Mouse (Mus musculus) kidney, postnatal 25 days (tissue): ENCODE data around the gene Agap1.

Source experiments
- DNase-seq, 2 experiments: peaks; one replicate each; pipeline ENCODE4 v3.0.0; 2021; ENCODE audit warnings: mixed read lengths in 2 of 2

Agap1 gene

DNA sequence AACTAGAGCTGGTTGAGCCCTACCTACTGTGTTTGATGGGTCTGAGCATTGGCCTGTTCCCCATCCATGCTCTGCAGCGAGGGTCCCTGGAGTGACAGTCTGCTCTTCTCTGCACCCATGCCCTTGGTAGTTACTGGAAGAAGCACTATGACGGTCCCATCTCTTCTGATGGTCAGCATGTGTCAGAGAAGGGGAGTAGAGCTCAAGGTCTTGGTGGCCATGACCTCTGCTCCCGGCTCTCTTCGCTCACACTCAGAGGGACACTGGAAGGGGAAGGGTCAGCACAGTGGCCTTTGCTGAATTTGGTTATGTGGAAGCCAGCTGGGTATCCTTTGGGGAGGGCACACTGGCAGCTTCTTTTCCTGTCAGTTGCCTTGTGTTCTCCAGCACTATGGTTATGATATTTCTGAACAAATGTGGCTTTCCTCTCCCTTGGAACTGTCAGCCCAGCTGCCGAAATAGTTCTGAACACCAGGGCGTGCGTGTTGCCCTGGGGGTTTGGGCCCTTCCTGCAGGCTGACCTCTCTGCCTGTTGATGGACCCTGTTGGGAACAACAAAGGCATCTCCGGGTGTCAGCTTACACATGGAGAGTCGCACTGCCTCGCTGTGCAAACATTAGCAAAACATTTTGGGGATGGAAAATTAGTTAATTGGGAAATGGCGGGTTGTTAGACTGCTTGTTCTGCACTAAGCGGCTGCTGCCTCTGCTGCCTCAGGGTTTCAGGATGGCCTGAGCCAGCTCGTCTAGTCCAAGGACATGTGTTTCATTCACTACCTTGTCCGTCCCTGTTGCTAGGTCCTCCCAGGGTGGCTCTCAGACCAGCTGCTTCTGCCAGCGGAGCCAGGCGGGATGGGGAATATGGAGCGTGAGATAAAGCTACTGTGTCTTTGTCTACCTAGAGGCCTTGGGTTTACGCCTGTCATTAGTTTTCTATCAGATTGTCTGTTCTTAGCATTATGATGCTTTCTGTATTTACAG is 93.2 kb downstream of the Agap1 start:
- DNase-seq: no peak

DNA sequence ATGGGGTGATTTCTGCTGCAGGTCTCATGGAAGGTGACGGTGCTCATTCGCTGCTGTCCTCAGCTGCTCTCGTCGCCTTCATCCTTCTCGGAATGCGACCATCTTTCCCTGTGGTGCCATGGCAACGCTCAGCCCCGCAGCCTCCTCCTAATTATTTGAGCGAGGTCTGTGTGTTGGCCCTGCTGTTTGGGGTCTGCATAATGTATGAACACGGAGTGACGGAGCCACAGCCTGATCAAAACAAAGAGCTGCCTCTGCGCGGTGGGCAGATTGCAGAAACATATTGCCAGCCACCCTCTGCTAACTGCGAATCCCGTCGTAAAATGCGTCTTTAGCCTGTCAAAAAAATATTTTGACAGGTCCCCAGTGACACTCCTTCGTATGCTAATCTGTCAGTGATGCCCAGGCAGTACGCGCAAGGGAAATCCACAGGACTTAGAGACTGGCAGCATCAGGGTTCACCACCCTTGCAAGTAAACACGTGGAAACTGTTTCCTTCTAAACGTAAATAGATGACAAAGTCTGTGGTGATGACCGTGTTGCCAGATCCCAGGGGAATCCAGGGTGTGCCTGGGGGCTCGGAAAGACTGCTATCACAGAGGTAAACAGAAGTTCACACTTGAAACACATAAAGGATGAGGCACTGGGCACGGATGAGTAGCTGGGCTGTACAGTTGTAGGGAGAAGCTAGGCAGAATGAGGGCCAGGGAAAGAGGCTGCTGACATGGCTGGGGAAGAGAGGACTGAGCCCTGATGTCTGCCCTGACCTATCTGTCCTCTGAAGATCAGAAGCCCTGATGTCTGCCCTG is 95.7 kb downstream of the Agap1 start:
- no peak for DNase-seq

DNA sequence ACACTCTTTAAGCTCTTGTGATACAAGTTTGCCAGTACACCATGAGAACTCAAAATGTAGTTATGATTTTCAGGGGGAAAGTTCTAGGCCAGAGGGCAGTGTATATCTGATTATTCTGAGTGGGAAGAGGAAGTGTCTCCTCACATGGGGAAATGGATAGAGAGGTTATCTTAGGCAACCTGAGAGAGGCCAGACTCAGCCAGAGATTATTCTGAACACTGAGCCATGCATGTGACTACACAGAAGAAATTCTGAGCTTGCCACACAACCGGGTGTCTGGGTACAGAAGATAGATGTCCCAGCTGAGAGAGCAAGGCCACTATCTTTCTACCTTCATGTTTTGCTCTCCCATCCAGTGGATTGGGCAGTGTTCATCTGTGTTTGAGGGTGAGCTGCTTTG is 97.9 kb downstream of the Agap1 start:
- no peak for DNase-seq

DNA sequence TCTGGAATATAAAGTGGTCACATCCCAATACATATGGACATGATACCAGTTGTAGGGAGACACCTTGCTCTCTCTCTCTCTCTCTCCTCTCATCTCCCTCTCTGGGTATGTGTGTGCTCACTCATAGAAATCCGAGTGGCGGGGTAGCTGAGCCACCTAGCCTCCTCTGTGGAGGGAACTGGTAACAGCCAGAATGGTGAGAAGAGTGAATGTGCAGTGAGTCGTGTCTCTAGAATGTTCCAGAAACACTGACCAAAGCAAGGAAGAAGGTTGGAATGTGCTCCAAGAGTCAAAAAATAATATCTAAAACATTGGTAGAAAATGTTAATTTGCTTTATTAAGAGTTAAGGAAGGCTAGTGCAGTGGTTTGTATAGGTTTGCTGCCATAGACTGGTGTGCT is 99.2 kb downstream of the Agap1 start:
- DNase-seq: no peak

DNA sequence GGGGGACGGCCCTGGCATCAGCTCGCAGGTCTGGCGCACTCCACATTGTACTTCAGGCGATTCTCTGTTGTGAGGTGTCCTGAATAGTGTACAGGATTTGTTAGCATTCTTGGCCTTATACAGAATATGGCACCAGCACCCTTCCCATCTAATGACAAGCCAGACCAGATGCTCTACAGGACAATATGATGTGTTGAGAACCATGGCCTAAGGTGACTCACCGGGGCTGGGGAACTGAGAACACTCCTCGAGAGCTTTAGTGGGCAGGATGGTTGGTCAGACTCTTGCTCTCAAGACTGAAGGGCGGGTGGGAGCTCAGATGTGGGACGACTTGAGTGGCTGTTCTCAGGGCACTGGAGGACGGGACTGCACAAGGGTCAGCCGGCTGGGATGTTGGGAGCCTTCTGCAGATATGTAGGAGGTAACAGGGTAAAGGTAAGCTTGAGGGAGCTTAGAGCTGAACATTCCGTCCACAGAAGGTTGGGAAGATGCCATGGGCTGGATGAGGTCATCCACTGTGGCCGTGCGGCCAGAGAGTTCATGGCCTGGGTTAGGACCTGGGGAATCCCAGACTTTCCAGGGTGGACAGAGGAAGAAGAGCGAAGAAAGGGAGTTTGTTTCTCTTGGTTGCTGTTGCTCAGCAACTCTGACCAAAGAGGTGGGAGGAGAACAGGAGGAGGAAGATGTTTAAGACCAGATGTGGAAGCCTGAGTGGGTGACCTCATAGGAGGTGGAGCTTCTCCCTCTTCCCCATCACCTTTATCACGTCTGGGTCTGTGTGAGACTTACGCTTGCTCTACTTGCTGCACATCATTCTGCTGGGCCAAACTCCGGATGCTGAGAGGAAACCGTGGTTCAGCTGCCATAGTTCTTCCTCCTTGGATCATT is 100.6 kb downstream of the Agap1 start:
- DNase-seq: peak; percentile 74 to 93

DNA sequence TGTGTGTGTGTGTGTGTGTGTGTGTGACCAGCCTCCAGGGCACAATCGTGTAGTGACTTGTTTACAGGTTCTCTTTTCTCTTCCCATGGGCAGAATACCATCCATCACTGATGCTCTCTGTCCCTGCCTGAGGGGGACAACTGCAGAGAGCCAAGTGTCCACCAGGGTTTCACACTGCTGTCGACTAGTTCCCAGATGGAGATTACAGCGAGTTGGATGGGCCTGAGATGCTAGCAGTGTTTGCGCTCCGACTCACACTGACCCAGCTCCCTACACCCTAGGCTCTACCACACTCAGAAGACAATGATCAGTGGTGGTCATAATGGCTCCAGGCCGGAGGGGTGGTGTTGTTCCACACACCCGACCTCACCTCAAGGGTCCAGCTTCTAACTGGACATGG is 101.4 kb downstream of the Agap1 start:
- no peak for DNase-seq

DNA sequence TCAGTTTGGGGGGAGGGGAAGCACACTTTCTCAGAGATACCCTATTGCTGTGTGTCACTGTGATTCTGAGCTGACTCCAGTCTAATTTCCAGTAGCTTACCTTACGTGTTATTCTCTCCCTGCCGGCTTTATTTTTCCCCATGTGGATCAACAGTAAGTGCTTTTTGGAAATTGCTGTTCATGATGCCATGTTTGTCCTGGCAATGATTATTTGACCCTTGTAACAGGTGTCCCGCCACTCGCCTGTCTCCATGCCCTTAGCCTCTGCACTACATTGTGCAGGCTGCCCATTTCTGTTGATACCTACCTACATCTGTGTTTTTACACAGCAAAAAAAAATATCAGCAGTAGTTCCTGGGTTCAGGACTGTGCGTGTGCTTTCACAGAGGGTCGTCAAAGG is 102.8 kb downstream of the Agap1 start:
- no peak for DNase-seq

DNA sequence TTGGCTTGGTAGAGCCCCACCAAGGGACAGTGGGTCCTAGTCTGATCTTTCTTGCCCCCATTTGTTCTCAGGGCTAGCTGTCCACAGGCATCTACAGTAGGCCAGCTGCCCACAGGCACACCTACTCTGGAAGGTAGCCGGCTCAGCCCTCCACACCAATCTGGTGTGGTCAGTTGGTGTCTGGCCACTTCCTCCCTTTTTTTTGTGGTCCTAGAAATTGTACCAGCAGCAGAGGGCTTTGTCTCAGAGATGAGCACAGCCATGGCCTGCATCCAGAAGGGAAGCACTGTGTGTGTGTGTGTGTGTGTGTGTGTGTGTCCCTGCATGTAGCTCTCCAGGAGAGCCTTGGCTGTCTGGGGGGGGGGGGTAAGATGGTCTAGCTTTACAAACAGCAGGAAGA is 103.5 kb downstream of the Agap1 start:
- peak; percentile 40 to 63 for DNase-seq

DNA sequence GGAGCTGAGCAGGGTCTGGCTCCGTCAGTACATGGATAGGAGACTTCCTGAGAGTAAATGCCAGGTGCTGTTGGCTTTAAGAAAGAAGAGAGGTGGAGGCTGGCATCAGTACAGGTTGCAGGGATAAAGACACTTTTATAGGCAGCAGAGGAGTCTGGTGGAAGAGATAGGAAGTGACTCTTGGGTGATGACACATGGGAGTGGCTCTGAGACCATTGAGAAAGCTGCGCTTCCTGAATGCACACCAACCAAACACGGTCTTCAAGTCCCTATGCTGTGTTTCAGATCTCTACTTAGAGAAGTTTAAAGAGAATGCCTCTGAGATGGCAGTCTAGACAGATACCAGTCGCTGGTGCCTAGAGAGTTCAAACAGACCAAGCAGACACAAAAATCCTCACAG is 108.8 kb downstream of the Agap1 start:
- no peak for DNase-seq

DNA sequence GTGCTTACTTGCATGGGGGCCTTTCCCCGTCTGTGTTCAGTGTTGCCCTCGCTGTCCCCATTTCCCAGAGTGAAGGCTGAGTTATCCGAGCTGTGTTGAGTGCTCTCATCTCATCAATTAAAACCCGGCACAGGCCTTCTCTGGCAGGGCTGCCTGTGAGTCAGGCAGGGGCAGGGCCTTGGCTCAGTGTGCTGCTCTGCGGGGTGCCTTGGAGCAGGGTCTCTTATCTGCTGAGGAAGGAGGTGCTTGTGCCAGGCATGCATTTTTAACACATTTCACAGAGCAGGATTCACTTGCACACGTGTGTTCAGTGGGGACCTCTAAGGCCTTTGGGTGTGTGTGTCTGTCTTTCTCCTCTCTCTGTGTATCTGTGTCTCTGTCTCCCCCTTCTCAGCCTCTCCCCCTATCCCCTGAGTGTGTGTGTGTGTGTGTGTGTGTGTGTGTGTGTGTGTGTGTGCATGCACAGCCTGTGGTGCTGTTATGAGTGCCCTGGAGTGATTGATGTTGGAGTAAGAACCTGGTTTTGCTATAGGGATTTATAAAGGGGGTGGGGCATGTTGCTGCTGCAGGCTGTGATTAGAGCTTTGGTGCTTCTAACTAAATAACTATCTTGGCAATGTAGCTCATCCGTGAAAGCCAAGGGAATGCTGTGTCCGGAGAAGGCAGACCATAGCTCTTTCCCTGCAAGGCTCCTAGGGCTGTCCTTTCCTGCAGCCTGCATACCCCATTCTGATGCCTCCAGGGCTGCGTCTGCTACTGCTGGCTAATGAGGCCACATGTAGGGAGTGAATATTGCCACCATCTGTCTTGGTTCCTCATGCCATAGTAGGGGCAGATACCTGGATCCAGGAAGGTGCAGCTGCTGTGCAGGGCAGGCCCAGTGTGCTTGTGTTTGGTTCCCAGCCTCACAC is 112.2 kb downstream of the Agap1 start:
- no peak for DNase-seq

DNA sequence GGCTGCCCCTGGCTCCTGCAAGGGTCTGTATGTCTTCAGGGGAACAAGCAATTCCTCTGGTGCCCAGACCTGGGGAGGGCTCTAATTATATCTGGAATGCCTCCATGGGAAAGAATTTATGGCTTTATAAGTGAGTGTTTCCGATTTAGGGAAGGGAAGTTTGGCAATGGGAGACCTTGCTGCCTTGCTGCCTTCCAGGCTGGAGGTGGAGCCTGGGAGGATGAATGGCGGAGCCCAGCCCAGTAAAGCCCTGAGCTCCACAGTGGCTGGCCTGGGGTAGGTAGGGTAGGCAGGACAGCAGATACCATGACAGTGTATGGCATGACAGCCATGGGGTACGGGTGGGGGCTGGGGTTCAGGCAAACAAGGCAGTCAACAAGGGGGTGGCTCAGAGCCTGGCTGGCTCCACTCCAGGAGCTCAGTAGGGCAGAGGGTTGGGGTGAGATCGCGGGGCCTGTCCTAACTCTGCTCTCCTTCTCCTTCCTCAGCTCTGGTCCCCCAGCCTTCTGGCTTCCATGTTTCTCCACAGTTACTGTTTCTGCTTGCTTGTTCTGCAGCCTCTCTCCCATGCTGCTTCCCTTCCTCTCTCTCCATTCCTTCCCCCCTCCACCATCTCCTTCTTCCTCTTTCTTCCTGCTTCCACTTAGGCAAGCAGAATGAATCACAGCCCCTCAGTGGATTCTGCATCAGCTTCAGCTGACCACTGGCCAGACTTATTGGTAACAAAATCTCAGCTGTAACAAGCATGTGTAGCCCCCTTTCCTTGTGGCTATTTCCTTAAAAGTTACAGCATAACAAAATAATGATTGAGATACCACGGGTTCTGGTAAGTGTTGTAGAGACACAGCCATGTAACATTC is 114.2 kb downstream of the Agap1 start:
- DNase-seq: peak; percentile 18 to 49

DNA sequence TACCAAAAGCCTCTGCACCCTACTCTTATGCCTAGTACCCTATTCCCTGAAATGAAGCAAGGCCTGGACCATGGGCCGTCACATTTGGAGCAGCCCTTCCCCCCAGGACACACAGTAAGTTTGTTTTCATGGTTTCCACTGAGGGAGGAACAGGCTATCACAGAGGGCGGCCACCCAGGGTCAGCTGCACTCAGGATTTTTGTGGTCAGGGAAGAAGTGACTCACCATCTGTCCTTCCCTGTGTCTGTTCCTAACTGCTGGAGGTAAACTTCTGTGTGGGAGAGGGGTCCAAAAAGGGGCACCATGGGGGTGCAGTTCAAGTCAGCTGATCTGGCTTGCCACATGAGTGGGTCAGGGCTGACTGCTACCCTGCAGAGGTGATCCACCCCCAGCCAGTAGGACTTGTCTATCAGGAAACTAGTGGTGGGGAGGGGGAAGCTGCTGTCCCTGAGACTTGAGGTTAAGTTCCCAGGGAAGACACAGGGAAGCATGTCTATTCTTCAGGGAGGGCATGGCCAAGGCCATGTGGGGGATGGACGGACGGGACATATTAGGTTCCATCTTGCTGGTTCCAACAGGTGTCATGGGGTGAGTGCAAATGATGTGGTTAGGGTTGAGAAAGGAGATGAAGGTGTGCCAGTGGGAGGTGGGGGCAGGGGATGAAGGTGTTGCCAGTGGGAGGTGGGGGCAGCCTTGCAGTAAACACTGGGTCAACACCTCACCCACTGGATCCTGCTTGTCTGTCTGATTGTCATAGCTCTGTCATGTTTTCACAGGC is 116.1 kb downstream of the Agap1 start:
- peak; percentile 51 to 70 for DNase-seq

DNA sequence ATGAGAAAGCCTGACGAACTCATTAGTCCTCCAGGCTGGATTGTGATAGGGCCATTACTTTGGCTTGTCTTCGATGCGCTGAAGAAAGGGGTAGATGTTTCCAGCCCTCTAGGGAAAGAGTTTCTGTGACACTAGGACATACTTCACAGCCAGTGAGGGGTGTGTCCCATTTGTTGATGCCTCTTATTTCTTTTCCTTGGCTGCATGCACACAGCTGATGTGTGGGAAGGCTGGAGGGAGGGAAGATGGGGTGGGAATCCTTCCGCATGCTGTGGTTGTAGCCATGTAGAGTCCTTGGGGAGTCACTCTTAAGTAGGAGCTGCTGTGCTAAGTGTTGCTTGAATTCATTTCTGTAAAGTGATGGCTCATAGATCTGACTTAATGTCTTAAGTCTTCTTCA is 118.9 kb downstream of the Agap1 start:
- no peak for DNase-seq

DNA sequence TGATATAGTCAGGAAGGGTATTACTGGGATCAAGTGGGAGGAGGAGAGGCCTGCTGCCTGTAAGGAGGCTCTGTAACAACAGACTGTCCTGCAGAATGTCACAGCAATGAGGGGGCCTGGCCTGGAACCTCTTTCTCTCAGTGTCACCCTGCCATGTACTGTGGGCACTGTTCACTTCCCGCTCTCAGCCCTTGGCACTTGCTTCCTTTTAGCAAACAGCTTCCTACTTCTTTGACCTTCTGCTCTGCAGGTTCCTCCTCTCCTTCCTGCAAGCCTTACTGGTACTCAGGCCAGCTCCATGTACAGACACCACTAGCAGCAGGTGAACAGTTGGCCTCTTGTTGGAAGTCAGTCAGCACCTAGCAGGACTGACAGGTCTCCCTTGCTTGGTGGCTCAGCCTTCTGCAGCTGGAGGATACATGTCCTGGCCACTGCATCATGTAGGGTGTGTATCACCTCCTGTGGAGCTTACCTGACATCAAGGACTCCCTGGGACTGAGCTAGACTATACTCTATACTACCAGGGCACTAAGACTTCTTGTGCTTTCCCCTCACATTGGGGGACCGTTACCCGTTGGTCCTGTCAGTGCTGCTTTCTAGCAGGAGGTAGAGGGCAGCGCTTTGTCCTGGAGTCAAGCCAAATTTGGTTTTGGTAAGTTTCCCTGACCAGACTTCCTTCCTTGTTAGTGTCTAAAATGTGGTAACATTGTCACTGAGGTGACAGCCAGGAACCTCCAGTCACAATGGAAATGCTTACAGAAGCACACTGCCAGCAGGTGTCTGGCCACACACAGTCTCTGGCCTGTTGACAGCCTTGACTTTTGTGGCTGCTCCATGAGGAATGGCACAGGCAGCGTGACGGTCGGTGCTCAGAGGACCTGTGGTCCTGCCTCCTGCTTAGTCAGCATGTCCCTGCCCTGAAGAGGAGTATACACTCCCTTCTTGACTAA is 120.6 kb downstream of the Agap1 start:
- peak; percentile 35 to 66 for DNase-seq

DNA sequence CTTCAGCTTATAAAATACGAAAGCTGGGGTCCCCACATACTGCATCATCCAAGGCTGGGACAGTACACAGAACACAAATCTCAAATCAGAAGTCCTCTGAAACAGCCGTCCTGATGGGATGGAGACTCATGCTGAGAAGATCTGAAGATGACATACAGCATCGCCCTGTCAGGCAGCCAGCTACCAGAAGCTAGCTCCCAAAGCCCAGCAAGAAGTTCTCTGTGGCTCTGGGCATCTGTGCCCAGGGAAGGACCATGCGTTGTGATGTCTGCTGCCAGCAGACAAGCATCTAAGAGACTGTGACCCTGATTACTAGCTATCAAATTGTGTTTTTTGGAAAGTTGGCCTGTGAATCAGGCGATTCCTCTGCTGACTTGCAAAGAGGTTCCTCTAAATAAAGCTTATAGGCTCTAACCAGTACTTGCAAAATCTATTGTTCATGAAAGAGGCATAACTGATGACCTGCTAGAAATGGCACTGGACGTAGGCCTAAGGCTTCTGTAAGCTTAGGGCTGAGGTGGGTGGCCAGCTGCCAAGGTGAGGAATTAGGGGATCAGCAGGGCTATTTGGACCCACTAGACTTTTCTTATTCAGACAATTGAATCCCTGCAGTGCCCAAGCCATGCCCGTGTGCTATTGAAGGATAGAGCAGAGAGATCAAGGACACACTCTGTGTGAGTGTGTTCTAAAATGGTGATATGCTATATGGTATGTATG is 121.7 kb downstream of the Agap1 start:
- DNase-seq: no peak

DNA sequence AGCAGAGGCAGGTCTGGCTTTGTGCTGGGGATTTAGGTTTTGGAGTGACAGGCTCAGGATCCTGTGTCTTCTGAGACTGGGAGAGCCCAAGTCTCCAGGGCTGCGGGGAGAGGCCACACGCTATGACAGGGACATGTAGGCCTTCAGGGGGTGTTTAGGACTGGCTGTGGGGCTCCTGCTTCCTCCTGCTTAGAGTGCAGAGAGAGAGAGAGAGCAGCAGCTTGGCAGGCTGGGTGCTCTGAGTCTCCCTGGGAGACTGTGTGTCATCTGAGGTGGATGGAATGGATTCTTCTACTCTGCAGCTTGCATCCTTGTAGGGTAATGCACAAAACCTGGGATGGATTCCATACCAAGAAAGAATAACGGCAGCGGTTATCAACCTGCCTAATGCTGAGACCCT is 122.4 kb downstream of the Agap1 start:
- peak in 1 of 2 experiments; percentile 42 for DNase-seq

DNA sequence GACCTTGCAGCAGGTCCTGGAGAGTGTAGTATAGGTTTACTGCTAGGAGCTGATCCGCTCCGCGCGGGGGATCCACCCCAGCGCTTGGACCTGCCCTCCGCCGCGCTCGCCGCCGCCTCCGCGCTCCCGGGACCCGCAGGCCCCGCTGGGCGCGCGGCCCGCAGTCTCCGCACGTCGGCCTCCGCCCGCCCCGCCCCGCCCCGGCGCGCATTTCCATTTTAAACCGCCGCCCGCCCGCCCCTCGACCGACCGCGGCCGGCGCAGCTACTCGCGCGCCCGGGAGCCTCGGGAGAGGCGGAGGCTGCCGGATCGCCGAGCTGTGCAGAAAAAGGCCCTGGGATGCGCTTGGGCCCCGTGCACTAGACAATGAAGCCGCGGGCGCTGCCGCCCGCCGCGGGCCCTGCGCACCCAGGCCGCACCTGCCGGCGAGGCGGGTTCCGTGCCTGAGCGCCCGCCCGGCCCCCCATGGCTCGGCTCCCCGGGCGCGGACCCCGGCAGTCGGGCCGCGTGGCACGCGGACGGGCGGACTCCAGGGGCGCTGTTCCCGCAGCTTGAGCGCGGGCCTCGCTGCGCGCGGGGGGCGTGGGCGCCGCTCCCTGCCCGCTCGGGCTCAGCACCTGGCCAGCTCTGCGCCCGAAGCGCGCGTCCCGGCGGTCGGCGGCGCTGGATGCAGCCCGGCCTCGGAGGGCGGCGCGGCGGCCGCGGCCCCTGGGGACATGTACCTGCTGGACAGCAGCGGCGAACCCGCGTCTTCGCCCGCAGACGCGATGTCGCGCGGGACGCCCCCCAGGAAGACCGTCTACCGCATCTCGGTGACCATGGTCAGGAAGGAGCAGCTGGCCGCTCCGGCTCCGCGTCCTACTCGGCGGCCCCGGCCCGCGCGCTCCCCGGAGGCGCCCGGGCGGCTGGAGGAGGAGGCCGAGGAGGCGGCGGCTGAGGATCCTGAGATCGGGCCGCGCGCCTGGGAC is 125.7 kb downstream of the Agap1 start:
- DNase-seq: peak; percentile 70 to 86
